Mouse (Mus musculus) bone marrow, adult 2 months (tissue): ENCODE data around the gene Slc1a1.

Experiments used
- CTCF ChIP-seq: fragments of 200-500 bp; IDR thresholded peaks from 2 replicates; pipeline ENCODE4 v1.5.1; 2011; ENCODE audit warnings: low read length, control low read depth; ENCODE audit not compliant: control insufficient read depth, insufficient read depth
- POLR2A ChIP-seq: fragments of 200-500 bp; IDR thresholded peaks from 2 replicates; pipeline ENCODE4 v1.6.1; 2011; ENCODE audit warnings: low read depth, mild to moderate bottlenecking, control low read depth, low read length, borderline replicate concordance; ENCODE audit not compliant: control insufficient read depth

GRCm38 (mm10) chr19:28963513-28963841 lies 128.6 kb downstream of the Slc1a1 start:
- no peak for TF ChIP-seq CTCF
- no peak for TF ChIP-seq POLR2A
